Mouse (Mus musculus): ENCODE measurements around the gene Ubl7. TPM values are rescaled to one million over a fixed set of nuclear protein-coding genes. Genes with fewer than 3 reads are reported as not detected.

The Ubl7 gene
- polyA plus RNA-seq, 2 experiments from 2014 or later, result 138 to 191 TPM

DNA sequence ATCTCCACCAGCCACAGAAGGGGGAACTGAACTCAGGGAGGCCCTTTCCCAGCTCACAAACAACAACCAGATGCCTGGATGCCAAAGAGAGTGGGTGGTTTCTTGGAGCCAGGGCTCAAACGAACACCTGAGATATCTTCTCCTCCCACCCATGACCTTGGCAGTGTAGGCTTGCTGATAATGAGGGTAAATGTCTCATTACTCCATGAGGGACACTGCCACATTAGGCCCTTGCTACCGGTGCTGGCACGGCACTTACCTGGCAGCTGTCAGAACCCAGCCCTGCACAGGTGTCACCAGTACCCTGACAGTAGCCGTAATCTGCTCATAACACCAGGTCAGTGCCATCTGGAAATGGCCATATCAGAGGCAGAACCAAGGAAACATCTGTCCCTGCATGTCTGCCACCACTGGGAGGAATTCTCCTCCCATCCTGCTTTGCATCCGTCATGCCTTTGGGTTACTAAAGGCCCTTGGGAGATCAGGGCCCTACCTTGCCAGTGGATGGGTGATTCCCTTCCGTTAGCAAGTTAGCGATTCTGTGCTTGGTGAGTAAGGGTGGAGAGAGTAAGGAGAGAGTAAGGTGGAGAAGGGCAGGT, 37.7 kb downstream of the Ubl7 start:
- no peak for ATAC-seq

DNA sequence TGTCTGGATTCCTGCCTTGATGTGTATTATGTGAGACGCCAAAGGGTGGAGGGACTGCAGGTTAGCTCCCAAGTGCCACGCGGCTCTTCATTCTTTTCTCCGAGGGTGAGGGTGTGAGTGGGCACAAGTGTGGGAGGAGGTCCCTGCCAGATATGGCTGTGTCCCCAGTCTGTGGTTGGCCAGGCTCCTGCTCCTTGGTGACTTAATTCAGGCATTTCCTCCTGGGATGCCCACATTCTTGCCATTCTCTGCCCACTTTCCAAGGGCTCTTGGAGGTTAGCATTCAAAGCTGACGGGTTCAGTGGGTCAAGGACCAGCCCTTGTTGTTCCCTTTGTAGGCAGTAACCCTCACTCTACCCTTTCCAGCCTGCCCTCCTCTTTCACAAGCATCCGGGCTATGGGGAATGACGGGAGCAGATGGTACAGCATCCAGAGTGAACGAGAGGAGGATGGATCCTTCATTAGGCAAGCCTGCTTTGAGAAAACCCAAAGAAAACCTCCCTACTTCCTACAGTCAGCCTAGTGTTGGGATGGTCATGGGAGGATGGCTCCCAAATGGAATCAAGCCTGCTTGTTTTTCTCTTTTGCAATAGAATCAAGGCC, 38.4 kb downstream of the Ubl7 start:
- ATAC-seq, result no peak

DNA sequence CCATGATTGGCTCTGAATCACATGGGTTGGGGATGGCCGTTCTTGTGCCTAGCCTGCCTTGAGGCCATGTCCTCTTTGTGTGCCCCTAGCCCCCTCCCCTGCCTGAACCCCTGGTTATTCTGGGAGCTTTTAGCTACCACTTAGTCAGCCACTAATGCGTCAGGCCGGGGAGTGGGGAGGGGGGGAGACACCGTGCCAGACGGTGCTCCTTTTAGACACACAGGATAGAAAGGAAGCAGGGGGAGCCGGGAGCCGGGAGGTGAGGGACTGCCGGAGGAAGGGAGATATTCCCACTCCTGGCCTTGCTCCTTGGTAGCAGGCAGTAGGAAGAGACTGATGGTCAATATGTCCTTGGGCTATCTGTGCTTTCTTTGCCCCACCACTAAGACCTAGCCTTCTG, 39.1 kb downstream of the Ubl7 start:
- ATAC-seq, result no peak

DNA sequence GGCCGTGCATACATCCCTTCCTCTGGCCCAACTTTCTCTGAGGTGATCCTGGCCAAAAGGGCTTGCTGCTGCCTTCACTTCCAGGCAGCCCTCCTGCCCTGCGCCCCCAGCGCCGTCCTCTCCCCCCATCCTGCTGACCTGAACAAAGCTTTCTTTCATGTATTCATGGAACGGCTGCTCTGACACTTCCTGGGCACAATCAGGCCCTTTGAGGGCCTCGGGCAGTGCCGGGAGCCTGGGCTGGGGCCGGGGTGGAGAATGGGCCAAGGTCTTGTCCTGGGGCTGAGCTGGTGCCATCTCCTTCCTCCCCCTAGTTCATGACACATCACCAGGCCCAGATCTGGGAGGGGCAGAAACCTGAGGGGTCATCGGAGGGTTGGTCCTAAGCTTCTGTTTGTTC, 39.7 kb downstream of the Ubl7 start:
- no peak for ATAC-seq

DNA sequence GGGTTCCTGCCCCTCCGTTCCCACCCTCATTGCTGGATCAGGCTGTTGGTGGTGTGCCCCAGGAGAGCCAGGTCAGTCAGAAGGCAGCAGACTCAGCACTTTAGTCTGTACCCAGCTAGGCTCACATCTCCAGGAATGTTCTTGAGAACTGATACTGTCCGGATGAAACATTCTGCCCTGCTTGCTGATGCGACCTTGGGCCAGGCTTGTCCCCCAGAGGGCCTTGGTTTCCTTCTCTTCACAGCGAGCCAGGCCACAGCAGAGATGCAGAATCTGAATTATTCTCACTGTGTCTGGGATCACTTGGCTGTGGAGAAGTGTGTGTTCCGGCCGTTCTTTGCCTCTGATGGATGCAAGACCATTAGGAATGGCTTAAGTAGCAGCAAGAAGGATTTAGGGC, 41.2 kb downstream of the Ubl7 start:
- no peak for ATAC-seq

DNA sequence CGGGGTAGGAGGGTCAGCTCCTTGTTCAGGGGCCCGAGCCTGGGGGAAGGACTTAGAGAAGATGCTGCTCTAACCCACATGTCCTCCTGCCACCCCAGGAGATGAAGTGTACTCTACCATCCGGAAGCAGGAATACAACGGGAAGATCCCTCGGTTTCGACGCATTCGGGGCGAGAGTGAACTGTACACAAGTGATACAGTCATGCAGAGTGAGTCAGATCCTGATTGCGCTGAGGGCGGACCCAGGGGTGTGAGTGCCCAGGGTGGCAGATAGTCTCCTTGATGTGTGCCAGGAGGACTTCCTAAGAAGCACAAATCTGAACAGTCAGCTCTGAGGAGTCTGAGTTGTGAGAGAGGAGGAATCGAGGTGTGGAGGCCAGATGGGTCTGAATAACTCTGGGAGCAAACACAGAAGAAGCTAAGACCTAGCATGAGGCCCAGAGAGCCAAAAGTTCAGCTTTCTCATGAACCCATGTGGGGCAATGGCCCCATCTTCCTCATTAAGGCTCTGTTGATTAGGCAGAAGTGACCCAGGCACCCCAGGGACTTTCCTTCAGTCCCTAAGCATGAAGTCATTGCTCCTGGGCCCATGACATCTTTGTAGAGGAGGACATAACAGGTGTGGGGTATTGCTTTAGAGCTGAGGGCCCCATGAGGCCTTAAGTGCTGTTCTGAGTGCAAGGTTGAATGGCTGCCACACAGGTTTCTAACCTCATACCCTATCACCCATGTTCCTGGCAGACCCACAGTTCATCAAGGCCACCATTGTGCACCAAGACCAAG, 44.4 kb downstream of the Ubl7 start:
- no peak for ATAC-seq

GRCm38 (mm10) chr9:57955764-57956163, 45.0 kb downstream of the Ubl7 start:
- ATAC-seq, result no peak

DNA sequence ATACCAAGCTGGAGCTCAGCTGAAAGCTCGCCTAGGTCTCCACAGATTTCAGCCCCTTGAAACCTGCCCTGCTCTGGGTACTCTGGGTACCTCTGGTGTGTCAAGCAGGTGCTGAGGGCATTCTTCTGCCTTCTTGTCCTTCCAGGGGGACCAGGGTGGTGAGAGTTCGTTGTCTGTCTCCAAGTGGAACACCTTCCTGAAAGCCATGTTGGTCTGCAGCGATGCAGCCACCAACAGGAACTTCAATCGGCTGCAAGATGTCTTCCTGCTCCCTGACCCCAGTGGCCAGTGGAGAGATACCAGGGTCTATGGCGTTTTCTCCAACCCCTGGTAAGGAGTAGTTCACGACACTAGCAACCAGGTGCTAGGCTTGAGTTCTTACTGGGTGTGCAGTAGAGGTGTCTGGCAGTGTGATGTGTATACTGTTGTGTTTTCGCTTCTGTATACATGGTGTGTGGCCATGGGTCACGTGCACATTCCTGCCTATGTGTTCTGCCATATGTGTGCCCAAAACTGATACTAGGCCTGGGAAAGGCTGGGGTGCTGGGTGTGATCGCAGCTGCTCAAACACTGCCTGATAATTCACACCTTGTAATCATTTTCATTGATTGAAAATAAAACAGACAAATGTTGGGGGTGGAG, 45.5 kb downstream of the Ubl7 start:
- ATAC-seq, result no peak

- peak; percentile 79 for ATAC-seq
These were observed 46.1 kb downstream of the Ubl7 start for GRCm38 (mm10) chr9:57956838-57957236.

- ATAC-seq, result no peak
These were observed 47.8 kb downstream of the Ubl7 start for GRCm38 (mm10) chr9:57958615-57959014.

- ATAC-seq, result no peak
These were observed 48.6 kb downstream of the Ubl7 start for GRCm38 (mm10) chr9:57959399-57959798.

- no peak for ATAC-seq
These were observed 49.4 kb downstream of the Ubl7 start for GRCm38 (mm10) chr9:57959886-57960866.

- no peak for ATAC-seq
These were observed 50.4 kb downstream of the Ubl7 start for GRCm38 (mm10) chr9:57961226-57961625.

GRCm38 (mm10) chr9:57961863-57962778, 51.3 kb downstream of the Ubl7 start:
- no peak for ATAC-seq

GRCm38 (mm10) chr9:57963249-57963997, 52.6 kb downstream of the Ubl7 start:
- no peak for ATAC-seq

- ATAC-seq, result no peak
These were observed 53.2 kb downstream of the Ubl7 start for GRCm38 (mm10) chr9:57963998-57964395.

DNA sequence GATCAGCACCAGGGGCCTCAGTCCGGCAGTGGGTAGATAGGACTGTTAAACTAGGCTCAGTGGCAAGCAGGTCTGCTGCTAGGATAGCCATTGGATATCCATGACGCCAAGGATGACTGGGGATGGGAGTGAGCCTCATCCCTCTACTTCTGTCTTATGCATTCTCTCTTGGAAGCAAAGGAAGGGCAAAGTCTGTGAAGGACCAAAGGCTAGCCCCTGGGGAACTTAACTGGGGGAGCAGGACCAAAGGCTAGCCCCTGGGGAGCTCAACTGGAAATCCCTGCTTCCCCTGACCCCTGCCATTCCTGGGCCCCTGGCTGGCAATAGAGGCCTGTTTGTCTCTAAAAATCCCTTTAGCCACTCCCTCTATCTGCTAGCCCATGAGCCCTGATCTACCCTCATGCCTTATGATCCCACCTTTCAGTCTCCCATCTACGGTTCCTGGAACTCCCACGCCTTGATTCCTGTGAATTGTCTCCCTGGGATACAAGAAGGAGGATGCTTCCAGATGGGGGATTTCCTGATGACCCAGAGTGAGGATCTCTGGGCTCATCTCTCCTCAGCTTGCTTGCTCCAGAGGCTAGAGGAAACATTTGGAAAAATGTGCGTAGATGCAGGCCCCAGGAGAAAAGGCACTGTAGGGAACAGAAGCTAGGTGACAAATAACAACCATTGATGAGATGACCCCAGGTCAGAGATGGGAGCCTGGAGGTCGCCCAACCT, 53.9 kb downstream of the Ubl7 start:
- ATAC-seq, result no peak

DNA sequence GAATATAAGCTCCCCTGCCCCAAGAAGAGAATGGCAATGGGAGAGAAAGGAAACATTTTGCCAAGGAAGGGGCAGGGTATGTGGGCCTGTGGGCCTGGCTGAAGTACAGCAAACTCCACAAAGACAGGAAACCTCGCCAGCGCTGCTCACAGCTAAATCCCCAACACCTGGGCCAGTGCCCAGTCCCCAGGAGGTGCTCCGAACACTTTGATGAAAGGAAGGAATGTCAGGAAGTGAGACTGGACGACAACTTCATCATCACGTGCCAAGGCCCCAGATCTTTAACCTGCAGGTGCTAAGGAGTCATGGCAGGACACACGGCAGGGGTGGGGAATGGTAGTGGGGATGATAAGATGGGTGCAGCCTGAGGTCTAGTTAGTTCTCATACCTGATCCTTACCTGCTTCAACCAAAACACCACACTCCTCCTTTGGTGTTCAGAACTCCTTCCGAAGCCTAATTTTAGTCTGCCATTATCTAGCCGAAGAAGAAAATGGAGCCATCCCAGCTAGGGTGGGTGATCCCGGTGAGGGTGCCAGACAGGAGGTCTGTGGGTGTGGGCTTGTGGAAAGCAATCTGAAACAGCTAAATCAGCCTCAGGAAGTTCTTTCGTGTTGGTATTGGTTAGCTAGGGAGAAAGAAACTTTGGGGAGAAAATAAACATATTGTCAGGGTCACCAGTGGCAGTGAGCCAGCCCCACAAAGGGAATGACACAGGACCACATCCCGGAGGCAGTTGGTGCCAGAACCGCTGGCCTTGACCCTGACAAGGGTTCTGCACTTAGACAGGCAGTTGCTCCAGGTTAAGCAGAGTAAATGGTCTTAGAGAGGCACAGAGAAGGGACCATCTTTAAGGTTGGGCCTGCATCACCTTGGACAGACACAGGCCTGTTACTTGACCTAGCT, 54.8 kb downstream of the Ubl7 start:
- ATAC-seq, result no peak
